Mouse (Mus musculus) activated CD4-positive, CD25-positive, alpha-beta regulatory T cell, adult 4 months (primary cell): ENCODE data around the gene Supt16. TPM values are rescaled to one million over a fixed set of nuclear protein-coding genes. Genes with fewer than 3 reads are reported as not detected.

Experiments used
- ATAC-seq: one replicate; pipeline ENCODE4 v1.8.0; 2017
- polyA plus RNA-seq, 2 experiments: library from polyadenylated mRNA; unstranded; fragments of 100-300 nt; shearing (Covaris generic); gene quantifications; one replicate each; pipeline ENCODE4 v1.2.1; 2017

Gene Supt16
- polyA plus RNA-seq, 2 experiments from 2014 or later: 46.7 to 52.4 TPM

GRCm38 (mm10) chr14:52144165-52144564 lies 53.1 kb downstream of the Supt16 start:
- ATAC-seq: no peak

GRCm38 (mm10) chr14:52141445-52142127 lies 55.6 kb downstream of the Supt16 start:
- no peak for ATAC-seq

GRCm38 (mm10) chr14:52140577-52141444 lies 56.4 kb downstream of the Supt16 start:
- ATAC-seq: peak; percentile 96

DNA sequence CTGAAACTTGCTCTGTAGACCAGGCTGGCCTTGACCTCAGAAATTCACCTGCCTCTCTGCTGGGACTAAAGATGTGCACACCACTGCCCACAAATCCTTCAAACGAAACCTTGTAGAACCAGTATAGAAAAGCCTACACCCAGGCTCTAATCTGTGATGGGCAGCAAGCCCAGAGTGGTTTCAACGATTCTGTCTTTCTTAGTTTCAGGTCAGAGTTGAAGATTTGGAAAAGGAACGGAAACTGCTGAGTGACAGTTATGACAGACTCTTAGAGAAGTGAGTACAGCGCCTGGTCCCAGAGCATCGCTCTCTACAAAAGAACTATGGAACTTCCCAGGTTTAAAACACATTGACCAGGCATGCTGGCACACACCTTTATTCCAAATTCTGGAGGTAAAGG lies 63.6 kb downstream of the Supt16 start:
- ATAC-seq: no peak

DNA sequence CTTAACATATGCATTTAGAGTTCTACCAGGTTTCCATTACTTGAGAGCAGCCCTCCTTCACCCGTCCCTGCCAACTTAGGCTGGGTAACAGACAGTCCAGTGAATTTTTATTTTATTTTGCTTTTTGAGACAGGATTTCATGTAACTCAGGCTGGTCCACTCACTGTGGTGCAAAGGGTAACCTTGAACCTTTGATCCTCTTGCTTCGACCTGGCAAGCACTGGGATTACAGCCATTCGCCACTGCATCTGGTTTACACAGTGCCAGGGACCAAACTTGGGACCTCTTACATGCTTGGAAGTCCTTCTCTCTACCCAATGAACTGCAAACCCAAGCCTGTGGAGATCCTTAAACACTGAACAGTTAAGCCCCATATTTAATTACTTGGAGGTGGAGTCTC lies 72.6 kb downstream of the Supt16 start:
- ATAC-seq: no peak

- peak; percentile 48 for ATAC-seq
These were observed 73.3 kb downstream of the Supt16 start for GRCm38 (mm10) chr14:52123918-52124317.

GRCm38 (mm10) chr14:52120169-52120568 lies 77.0 kb downstream of the Supt16 start:
- ATAC-seq: no peak

DNA sequence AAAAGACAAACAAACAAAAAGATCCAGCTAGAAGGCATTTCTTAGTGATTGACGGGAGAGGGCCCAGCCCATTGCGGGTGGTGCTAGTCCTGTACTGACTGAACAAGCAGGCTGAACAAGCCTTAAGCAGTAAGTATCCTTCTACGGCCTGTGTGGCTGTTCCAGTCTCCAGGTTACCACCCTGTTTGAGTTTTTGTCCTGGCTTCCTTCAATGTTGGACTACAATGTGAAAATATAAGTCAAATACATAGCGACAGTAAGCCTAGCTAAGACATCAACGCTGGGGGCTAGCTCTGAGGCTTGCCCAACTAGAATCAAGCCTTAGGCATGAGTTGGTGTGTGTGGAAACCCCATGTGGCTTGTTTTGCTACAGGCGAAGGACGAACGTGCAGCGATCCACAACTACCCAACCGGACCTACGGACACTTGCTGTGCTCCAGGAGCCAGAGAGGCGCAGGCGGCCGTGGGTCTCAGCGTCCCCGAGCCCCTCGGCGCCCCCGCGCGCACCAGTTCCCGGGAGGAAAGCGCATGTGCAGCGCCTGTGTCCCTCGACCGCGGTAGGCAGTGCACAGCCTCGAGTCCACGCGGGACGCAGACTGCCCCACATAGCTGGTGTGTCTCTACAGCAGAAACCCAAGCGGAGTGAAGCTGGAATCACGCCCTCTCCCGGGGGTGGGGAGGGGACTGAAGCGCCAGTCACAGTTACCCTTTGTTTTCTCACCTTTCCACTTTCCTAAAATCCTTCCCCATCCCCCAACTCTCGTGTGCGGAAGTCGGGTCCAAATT lies 78.2 kb downstream of the Supt16 start:
- peak; percentile 67 for ATAC-seq

DNA sequence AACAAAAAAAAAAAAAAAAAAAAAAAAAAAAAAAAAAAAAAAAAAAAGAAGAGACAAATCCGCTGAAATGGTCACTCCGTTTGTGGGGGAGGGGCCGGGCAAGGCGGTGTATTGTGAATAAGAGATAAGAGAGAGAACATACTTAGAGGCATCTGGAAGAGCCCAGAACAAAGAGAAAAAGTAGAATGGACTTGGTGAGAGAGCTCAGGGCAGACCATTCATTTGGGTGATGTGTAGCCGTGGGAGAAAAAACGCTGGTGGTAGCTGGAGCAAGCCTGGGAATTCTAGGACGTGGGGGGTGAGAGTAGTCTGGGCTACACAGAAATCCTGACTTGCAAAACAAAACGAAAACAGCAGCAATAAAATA lies 78.8 kb downstream of the Supt16 start:
- no peak for ATAC-seq

- ATAC-seq: no peak
These were observed 80.0 kb downstream of the Supt16 start for GRCm38 (mm10) chr14:52117241-52117640.

- ATAC-seq: no peak
These were observed 83.1 kb downstream of the Supt16 start for GRCm38 (mm10) chr14:52114101-52114500.

Other genes with a start within 250 kb of the Supt16 start
- gene Arhgef40, start 212.7 kb downstream of the Supt16 start, polyA plus RNA-seq: not detected
- under 1 TPM in 1 of 2 experiments, not detected in 1; 0.98 TPM for gene Tmem253, start 181.8 kb downstream of the Supt16 start, polyA plus RNA-seq
- 1 to 10 TPM; 1.9 to 2.2 TPM for gene Zfp219, start 176.7 kb downstream of the Supt16 start, polyA plus RNA-seq
- not detected for gene Olfr221, start 155.0 kb downstream of the Supt16 start, polyA plus RNA-seq
- gene Hnrnpc, start 93.4 kb downstream of the Supt16 start, polyA plus RNA-seq: 100 to 1,000 TPM; 414 to 423 TPM
- 10 to 100 TPM; 71.4 to 94.9 TPM for gene Rpgrip1, start 86.7 kb downstream of the Supt16 start, polyA plus RNA-seq
- 10 to 100 TPM; 58.3 to 58.5 TPM for gene Chd8, start 60.4 kb upstream of the Supt16 start, polyA plus RNA-seq
- 10 to 100 TPM; 66.0 to 76.9 TPM for gene Tox4, start 81.7 kb upstream of the Supt16 start, polyA plus RNA-seq
- gene Rab2b, start 82.1 kb upstream of the Supt16 start, polyA plus RNA-seq: 10 to 100 TPM; 14.5 to 17.3 TPM
- 10 to 100 TPM; 32.3 to 33.8 TPM for gene Mettl3, start 107.7 kb upstream of the Supt16 start, polyA plus RNA-seq
- gene Sall2, start 131.3 kb upstream of the Supt16 start, polyA plus RNA-seq: 1 to 10 TPM; 2.9 to 4.1 TPM
- under 1 TPM in 1 of 2 experiments, not detected in 1; 0.12 TPM for gene Olfr1513, start 159.0 kb upstream of the Supt16 start, polyA plus RNA-seq
- not detected for gene Olfr1512, start 181.8 kb upstream of the Supt16 start, polyA plus RNA-seq
- gene Olfr1511, start 200.0 kb upstream of the Supt16 start, polyA plus RNA-seq: not detected
- not detected for gene Olfr1510, start 217.0 kb upstream of the Supt16 start, polyA plus RNA-seq
- not detected for gene Olfr1509, start 245.6 kb upstream of the Supt16 start, polyA plus RNA-seq